8 mouse cellular contexts compared by ENCODE assay signal in the genomic region with DNA sequence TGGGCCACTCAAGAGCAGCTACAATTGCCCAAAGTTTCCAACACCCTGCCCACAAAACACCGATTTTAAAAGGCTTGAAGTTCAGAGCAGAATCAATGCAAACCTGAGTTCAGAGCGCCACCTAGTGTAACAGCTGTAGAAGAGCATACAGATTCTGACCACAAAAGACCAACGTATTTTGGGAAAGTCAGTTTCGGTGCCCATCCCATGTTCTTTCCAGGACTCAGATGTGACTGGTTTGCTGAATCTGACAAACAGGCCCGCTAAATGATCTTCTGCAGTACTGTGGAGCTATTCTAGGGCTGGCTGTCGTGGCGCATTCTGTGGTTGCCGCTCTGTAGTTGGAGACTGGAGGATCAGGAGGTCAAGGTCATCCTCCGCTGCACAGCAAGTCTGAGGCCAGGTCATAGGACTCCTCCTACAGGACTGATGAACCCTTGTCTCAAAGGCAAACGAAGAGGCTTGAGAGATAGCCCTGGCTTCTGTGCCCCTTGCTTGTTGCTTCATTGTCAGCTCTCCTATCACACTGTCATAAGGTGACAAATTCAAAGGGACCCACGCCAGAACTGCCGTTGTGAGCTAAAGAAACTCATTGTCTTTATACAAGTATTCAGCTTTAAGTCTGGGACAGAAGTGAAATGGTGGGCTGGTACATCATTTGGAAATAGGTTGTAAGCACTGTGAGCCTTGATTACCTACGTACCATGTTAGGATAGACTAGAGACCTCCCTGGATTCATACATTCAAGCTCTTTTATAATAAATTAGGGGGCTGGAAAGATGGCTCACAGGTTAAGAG. TPM values are rescaled to one million over a fixed set of nuclear protein-coding genes. Genes with fewer than 3 reads are reported as not detected.
DNase-seq lines count a peak whose midpoint lies in the region; ATAC-seq and TF ChIP-seq lines count a peak whose summit lies in the region.

No protein-coding gene starts in this region.

- peak; percentile 95 for TF ChIP-seq CTCF in intestine, postnatal 0 days (IDR thresholded peaks at IDR 0.05; ENCODE audit: low read depth)

- no peaks in the 10 kb centered on the region for H3K9me3 ChIP-seq in intestine, postnatal 0 days (ENCODE audit: control insufficient read depth)
- H3K9me3 ChIP-seq in neural tube, embryonic 15.5 days (replicated peaks), result no peaks in the 10 kb centered on the region

- H3K27ac ChIP-seq in intestine, postnatal 0 days (ENCODE audit: low read depth, low read length), result no peak overlapping the region
- H3K27ac ChIP-seq in neural tube, embryonic 15.5 days (replicated peaks), result no peak overlapping the region

- peaks cover 1% of the 10 kb centered on the region; the same call in 1 of the 2 replicates for H3K36me3 ChIP-seq in intestine, postnatal 0 days (ENCODE audit: control insufficient read depth, insufficient read depth)
- peaks cover under 1% of the 10 kb centered on the region; the same call in 1 of the 2 replicates for H3K36me3 ChIP-seq in neural tube, embryonic 15.5 days

- H3K4me3 ChIP-seq in intestine, postnatal 0 days (ENCODE audit: low read depth, low read length), result no peak overlapping the region
- H3K4me3 ChIP-seq in neural tube, embryonic 15.5 days (replicated peaks), result no peak overlapping the region

- H3K27me3 ChIP-seq in intestine, postnatal 0 days (replicated peaks; ENCODE audit: control insufficient read depth, insufficient read depth, low read length), result no peaks in the 10 kb centered on the region
- H3K27me3 ChIP-seq in neural tube, embryonic 15.5 days (replicated peaks), result no peaks in the 10 kb centered on the region

- 19% methylated on average over 13 of the region's 13 CpGs for WGBS in intestine, postnatal 0 days
- 20% methylated on average over 13 of the region's 13 CpGs for WGBS in neural tube, embryonic 15.5 days

- no peak for ATAC-seq in intestine, postnatal 0 days
- no peak for ATAC-seq in neural tube, embryonic 15.5 days (ENCODE audit: low FRiP score)

- peak; percentile 45 to 46 for DNase-seq in urinary bladder, adult 18-20 months (ENCODE audit: low spot score in 2 of 2)
- DNase-seq in urinary bladder, adult 2 months (ENCODE audit: low spot score), result no peak
- DNase-seq in cerebellum, adult 9-10 months, result peak; percentile 72
- DNase-seq in gastrocnemius, postnatal 14 days, result peak; percentile 42
- peak; percentile 49 to 72 for DNase-seq in lung, adult 18-20 months
- no peak for DNase-seq in frontal cortex, postnatal 10 days (ENCODE audit: low spot score in 2 of 2)

- no peak overlapping the region for H3K9ac ChIP-seq in intestine, postnatal 0 days (ENCODE audit: low read depth, low read length)
- H3K9ac ChIP-seq in neural tube, embryonic 15.5 days (replicated peaks), result no peak overlapping the region

- intact Hi-C loops in gastrocnemius, postnatal 14 days (cut with DNase I; ENCODE audit: low total_unique reads), result no loop called here

- peak overlapping the region; percentile 53 for H3K4me2 ChIP-seq in intestine, postnatal 0 days (replicated peaks; ENCODE audit: low read depth)
- peak overlapping the region; percentile 44 for H3K4me2 ChIP-seq in neural tube, embryonic 15.5 days

- H3K4me1 ChIP-seq in intestine, postnatal 0 days (replicated peaks; ENCODE audit: control insufficient read depth, insufficient read depth, low read length), result no peaks in the 10 kb centered on the region
- H3K4me1 ChIP-seq in neural tube, embryonic 15.5 days, result peaks cover 24% of the 10 kb centered on the region

RNA-seq across cellular contexts. Expression of gene Men1, which starts 2.9 kb away (rescaled TPM):
- polyA plus RNA-seq in urinary bladder, adult 2 months (2012; rRNA removed), result 34.3 and 37.7 TPM in 2 replicates
- 10 to 100 TPM; 10.1 to 11.4 TPM for total RNA-seq in gastrocnemius, postnatal 14 days (2021)
- 17.1 and 19.6 TPM in 2 replicates for polyA plus RNA-seq in intestine, postnatal 0 days (2015; fragmentation: Nextera tagmentation; extraction: Ambion mirVana)
- 71.4 and 71.6 TPM in 2 replicates for polyA plus RNA-seq in neural tube, embryonic 15.5 days (2015; fragmentation: Nextera tagmentation; extraction: Ambion mirVana)

RNA-seq across cellular contexts. Expression of gene Map4k2, which starts 9.0 kb away (rescaled TPM):
- 63.7 and 88.3 TPM in 2 replicates for polyA plus RNA-seq in urinary bladder, adult 2 months (2012; rRNA removed)
- total RNA-seq in gastrocnemius, postnatal 14 days (2021), result 10 to 100 TPM in 1 of 2 experiments, 1 to 10 TPM in 1; 9.5 to 14.4 TPM
- 4.1 and 4.3 TPM in 2 replicates for polyA plus RNA-seq in intestine, postnatal 0 days (2015; fragmentation: Nextera tagmentation; extraction: Ambion mirVana)
- polyA plus RNA-seq in neural tube, embryonic 15.5 days (2015; fragmentation: Nextera tagmentation; extraction: Ambion mirVana), result 21.9 and 22.2 TPM in 2 replicates

RNA-seq across cellular contexts. Expression of gene Cdc42bpg, which starts 25.7 kb away (rescaled TPM):
- 22.7 and 27.0 TPM in 2 replicates for polyA plus RNA-seq in urinary bladder, adult 2 months (2012; rRNA removed)
- total RNA-seq in gastrocnemius, postnatal 14 days (2021), result 1 to 10 TPM; 3.4 to 3.9 TPM
- polyA plus RNA-seq in intestine, postnatal 0 days (2015; fragmentation: Nextera tagmentation; extraction: Ambion mirVana), result 1.8 and 2.3 TPM in 2 replicates
- polyA plus RNA-seq in neural tube, embryonic 15.5 days (2015; fragmentation: Nextera tagmentation; extraction: Ambion mirVana), result 0.33 and 0.36 TPM in 2 replicates

RNA-seq across cellular contexts. Expression of gene Sf1, which starts 31.6 kb away (rescaled TPM):
- polyA plus RNA-seq in urinary bladder, adult 2 months (2012; rRNA removed), result 89.7 and 158 TPM in 2 replicates
- total RNA-seq in gastrocnemius, postnatal 14 days (2021), result 10 to 100 TPM; 75.1 to 80.9 TPM
- polyA plus RNA-seq in intestine, postnatal 0 days (2015; fragmentation: Nextera tagmentation; extraction: Ambion mirVana), result 51.9 and 55.3 TPM in 2 replicates
- polyA plus RNA-seq in neural tube, embryonic 15.5 days (2015; fragmentation: Nextera tagmentation; extraction: Ambion mirVana), result 88.7 and 104 TPM in 2 replicates

RNA-seq across cellular contexts. Expression of gene Pygm, which starts 52.3 kb away (rescaled TPM):
- 34.8 and 47.2 TPM in 2 replicates for polyA plus RNA-seq in urinary bladder, adult 2 months (2012; rRNA removed)
- 1,000 to 10,000 TPM; 4,021 to 4,833 TPM for total RNA-seq in gastrocnemius, postnatal 14 days (2021)
- 4.1 and 4.7 TPM in 2 replicates for polyA plus RNA-seq in intestine, postnatal 0 days (2015; fragmentation: Nextera tagmentation; extraction: Ambion mirVana)
- polyA plus RNA-seq in neural tube, embryonic 15.5 days (2015; fragmentation: Nextera tagmentation; extraction: Ambion mirVana), result 7.5 and 12.0 TPM in 2 replicates

Comparison
In these comparisons a context has a peak if more than half of its experiments do, and no peak if none do; other contexts are left out.
1. DNase-seq: peak in urinary bladder, adult 18-20 months (2 of 2), cerebellum, adult 9-10 months (single experiment), gastrocnemius, postnatal 14 days (single experiment) and lung, adult 18-20 months (2 of 2); none in urinary bladder, adult 2 months (single experiment) and frontal cortex, postnatal 10 days (0 of 2).